Mouse (Mus musculus) stomach, postnatal 0 days (tissue): Measurements from ENCODE around the gene Gdf11. TPM values are rescaled to one million over a fixed set of nuclear protein-coding genes. Genes with fewer than 3 reads are reported as not detected.

Experiments
- ATAC-seq: fragments of 200-750 bp; cut with Nextera tagmentation; 2 replicates; pipeline ENCODE4 v1.8.0; 2017; ENCODE audit not compliant: low FRiP score, low TSS enrichment
- DNase-seq: peaks from one replicate; pipeline ENCODE4 v3.0.0-alpha.2; 2016; ENCODE audit warnings: low spot score
- H3K27ac ChIP-seq: fragments of 300-500 bp; sonication (generic); replicated peaks from 2 replicates; pipeline ENCODE4 v1.5.1; 2014; ENCODE audit warnings: mild to moderate bottlenecking, control low read depth
- H3K27me3 ChIP-seq: fragments of 300-500 bp; sonication (generic); 2 replicates; pipeline ENCODE4 v1.6.1; 2014; ENCODE audit warnings: low read length; ENCODE audit not compliant: control insufficient read depth, insufficient read depth
- H3K36me3 ChIP-seq: fragments of 300-500 bp; sonication (generic); 2 replicates; pipeline ENCODE4 v1.6.1; 2014; ENCODE audit warnings: low read length, mixed read lengths; ENCODE audit not compliant: control insufficient read depth, insufficient read depth
- H3K4me1 ChIP-seq: fragments of 300-500 bp; sonication (generic); replicated peaks from 2 replicates; pipeline ENCODE4 v1.6.1; 2014; ENCODE audit warnings: antibody characterized with exemption; ENCODE audit not compliant: control insufficient read depth, insufficient read depth
- H3K4me2 ChIP-seq: fragments of 300-500 bp; sonication (generic); replicated peaks from 2 replicates; pipeline ENCODE4 v1.6.1; 2014; ENCODE audit warnings: low read depth, mild to moderate bottlenecking, control low read depth, moderate library complexity
- H3K4me3 ChIP-seq: fragments of 300-500 bp; sonication (generic); 2 replicates; pipeline ENCODE4 v1.5.1; 2014; ENCODE audit warnings: low read depth, low read length, control low read depth
- H3K9ac ChIP-seq: fragments of 300-500 bp; sonication (generic); 2 replicates; pipeline ENCODE4 v1.6.1; 2014; ENCODE audit warnings: mild to moderate bottlenecking, low read length, control low read depth, mixed read lengths
- H3K9me3 ChIP-seq: fragments of 300-500 bp; sonication (generic); 2 replicates; pipeline ENCODE4 v1.6.1; 2016; ENCODE audit warnings: low read length; ENCODE audit not compliant: control insufficient read depth
- CTCF ChIP-seq: IDR thresholded peaks from 2 replicates; pipeline ENCODE4 v1.5.1; 2016; ENCODE audit warnings: antibody characterized with exemption, low read depth, mild to moderate bottlenecking, moderate library complexity
- EP300 ChIP-seq: optimal IDR thresholded peaks from 2 replicates; pipeline ENCODE3; 2016; ENCODE audit warnings: antibody characterized with exemption
- WGBS: fragments of 180-500 bp; shearing (Covaris S2); extraction: QIAGEN DNeasy Blood & Tissue Kit; methylation state at CpG from one replicate; pipeline ENCODE4 v1.1.7; 2014; 5-methylcytosine and 5-hydroxymethylcytosine counted together
- polyA plus RNA-seq: library from polyadenylated mRNA; unstranded; fragments of >200 nt; fragmentation: Nextera tagmentation; extraction: Ambion mirVana; gene quantifications from 2 replicates; pipeline ENCODE4 v1.2.1, GENCODE M21; 2015

Gene Gdf11
- polyA plus RNA-seq, 1 experiment from 2014 or later, result 1.6 TPM

DNA sequence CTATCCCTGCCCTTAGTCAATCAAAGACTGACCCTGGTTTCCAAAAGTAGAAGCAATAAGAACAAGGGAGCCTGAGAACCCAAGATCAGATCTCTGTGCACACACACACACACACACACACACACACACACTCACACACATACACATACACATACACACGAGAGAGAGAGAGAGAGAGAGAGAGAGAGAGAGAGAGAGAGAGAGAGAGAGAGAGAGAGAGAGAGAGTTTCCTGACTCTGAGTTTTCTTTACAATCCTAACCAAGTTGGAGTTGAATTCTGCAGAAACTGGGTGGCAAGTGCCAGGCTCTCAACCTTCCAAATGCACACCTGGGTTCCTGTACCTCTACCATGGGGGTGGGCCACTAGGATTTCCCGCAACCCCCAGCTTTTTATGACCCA, 1.7 kb downstream of the Gdf11 start:
- H3K4me2 ChIP-seq, result peak overlapping the region; percentile 74
- H3K4me1 ChIP-seq, result 0 out of 2 replicates have a peak, but pooled peaks cover 3% of the 10 kb centered on the region
- WGBS, result 44% methylated on average over 1 of the region's 2 CpGs
- ATAC-seq, result no peak
- H3K27ac ChIP-seq, result no peak overlapping the region
- H3K4me3 ChIP-seq, result no peak overlapping the region; the same call in 1 of the 2 replicates
- H3K36me3 ChIP-seq, result no peaks in the 10 kb centered on the region; the same call in 1 of the 2 replicates
- DNase-seq, result no peak
- H3K27me3 ChIP-seq, result no peaks in the 10 kb centered on the region
- no peaks in the 10 kb centered on the region for H3K9me3 ChIP-seq
- H3K9ac ChIP-seq, result no peak overlapping the region
- TF ChIP-seq CTCF (no peak), EP300 (no peak)

DNA sequence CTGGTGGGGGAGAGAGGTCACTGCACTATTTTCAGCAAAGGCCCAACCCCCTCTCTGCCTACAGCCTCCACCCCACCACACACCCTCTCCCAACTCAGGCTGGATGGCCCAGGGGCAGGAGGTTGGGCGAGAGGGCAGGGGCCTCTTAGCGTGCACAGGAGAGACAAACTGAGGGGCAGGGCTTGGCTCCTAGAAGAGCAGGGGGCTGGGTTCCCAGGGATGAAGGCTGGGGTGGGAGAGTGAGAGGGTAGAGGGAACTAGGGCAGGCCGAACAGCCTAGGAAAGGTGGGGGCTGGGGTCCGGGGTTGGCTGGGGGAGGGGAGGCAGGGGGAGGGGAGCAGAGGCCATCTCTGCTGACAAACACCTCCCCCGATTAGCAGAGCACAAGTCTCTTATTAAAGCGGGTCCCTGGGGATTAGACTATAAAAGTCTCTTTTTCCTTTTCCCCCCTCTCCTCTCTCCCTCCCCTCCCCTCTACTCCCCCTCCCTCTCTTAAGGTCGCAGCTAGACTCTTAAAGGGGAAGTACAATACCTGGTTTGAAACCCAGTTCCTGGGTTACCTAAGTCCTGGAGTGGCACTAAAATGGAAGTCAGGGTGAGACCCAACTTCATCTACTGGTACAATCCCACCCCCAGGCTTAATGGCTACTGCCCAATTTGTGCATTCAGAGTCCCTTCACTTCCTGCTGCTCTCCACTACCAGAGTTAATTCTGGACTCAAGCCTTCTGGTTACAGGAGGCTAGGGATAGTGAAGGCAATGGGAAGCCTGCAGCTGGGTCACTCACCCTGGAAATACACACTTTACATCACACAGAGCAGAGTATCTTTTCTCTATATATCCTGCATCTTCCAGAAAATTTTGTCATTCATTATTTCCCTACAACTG, 2.3 kb downstream of the Gdf11 start:
- 5% methylated on average over 5 of the region's 7 CpGs for WGBS
- peak overlapping the region; percentile 35; the same call in 1 of the 2 replicates for H3K9ac ChIP-seq

DNA sequence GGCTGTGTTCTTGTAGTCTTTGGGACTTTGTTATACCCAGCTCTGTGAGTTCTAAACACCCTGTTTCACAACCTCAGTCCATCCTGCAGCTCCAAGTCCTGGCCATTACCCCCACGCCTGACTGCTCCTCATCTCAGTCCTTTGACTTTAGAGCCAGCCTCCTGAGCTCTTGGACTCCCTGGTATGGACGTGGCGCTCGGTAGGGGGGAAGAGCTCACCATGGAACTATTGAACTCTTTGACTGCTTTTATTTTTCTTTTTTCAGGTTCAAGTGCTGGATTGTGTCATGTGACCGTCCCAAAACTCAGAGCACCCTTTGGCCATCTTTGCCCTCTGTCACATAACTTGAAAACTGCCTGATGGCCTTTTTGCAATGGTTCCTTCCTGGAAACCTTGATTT, 9.5 kb downstream of the Gdf11 start:
- H3K4me1 ChIP-seq, result no peaks in the 10 kb centered on the region
- ATAC-seq (no peak), DNase-seq (no peak)
- H3K9me3 ChIP-seq, result no peaks in the 10 kb centered on the region
- no peak overlapping the region for H3K9ac ChIP-seq
- WGBS, result 91% methylated on average over 5 of the region's 5 CpGs
- no peaks in the 10 kb centered on the region; the same call in 1 of the 2 replicates for H3K36me3 ChIP-seq
- no peak overlapping the region for H3K4me3 ChIP-seq
- no peak for TF ChIP-seq EP300
- no peak for TF ChIP-seq CTCF
- no peaks in the 10 kb centered on the region for H3K27me3 ChIP-seq
- no peak overlapping the region for H3K4me2 ChIP-seq
- H3K27ac ChIP-seq, result no peak overlapping the region

More for the DNA sequence above, 2.3 kb downstream of the Gdf11 start:
- Histone ChIP-seq H3K4me1 (0 out of 2 replicates have a peak, but pooled peaks cover 3% of the 10 kb centered on the region), H3K27ac (no peak overlapping the region), H3K4me2 (peak overlapping the region; percentile 42), H3K9me3 (no peaks in the 10 kb centered on the region), H3K4me3 (peak overlapping the region; percentile 13; the same call in 1 of the 2 replicates), H3K36me3 (no peaks in the 10 kb centered on the region; the same call in 1 of the 2 replicates), H3K27me3 (no peaks in the 10 kb centered on the region)
- ATAC-seq (no peak), DNase-seq (no peak)
- TF ChIP-seq EP300 (no peak), CTCF (no peak)

DNA sequence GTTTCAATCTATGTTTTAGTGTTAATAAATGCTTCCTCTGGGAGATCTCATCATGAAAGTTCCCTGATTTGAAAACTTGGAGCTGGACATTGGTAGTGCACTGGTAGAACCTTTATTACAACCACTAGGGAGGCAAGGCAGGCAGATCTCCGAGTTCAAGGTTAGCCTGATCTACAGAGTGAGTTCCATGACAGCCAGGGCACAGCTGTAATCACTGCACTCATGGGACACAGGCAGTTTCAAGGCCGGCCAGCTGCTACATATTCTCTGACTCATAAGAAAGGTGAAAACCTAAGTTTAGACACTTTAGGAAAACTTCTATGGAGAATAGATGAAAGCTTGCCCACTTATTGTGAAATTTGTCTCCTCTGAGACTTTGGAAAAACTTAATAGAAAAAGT, 12.7 kb downstream of the Gdf11 start:
- no peak overlapping the region for H3K4me3 ChIP-seq
- H3K27me3 ChIP-seq, result no peaks in the 10 kb centered on the region
- H3K9me3 ChIP-seq, result no peaks in the 10 kb centered on the region
- H3K9ac ChIP-seq, result no peak overlapping the region
- 85% methylated on average over 2 of the region's 2 CpGs for WGBS
- no peak for ATAC-seq
- no peaks in the 10 kb centered on the region for H3K4me1 ChIP-seq
- H3K27ac ChIP-seq, result no peak overlapping the region
- no peak overlapping the region for H3K4me2 ChIP-seq
- H3K36me3 ChIP-seq, result no peaks in the 10 kb centered on the region; the same call in 1 of the 2 replicates
- no peak for TF ChIP-seq EP300
- no peak for TF ChIP-seq CTCF
- DNase-seq, result no peak

DNA sequence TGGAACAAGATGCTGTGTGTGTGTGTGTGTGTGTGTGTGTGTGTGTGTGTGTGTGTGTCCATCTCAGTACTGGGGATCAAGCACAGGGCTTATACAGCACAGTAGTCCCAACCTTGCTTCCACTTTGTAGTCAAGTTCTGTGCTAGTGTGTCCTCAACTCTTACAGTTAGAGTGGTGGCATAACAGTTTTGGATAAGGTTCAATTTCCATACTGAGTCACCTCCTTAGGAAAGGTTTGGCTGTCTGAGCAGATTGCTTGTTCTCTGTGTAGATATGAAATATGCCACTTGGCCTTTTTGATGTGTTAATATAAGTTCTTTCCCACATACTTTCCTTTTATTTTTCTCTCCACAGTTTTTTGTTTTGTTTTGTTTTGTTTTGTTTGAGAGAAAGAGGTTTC, 13.2 kb downstream of the Gdf11 start:
- no peaks in the 10 kb centered on the region for H3K9me3 ChIP-seq
- TF ChIP-seq CTCF (no peak), EP300 (no peak)
- DNase-seq (no peak), ATAC-seq (no peak)
- H3K4me2 ChIP-seq, result no peak overlapping the region
- H3K27ac ChIP-seq, result no peak overlapping the region
- H3K4me1 ChIP-seq, result no peaks in the 10 kb centered on the region
- no peaks in the 10 kb centered on the region for H3K27me3 ChIP-seq
- H3K36me3 ChIP-seq, result no peaks in the 10 kb centered on the region; the same call in 1 of the 2 replicates
- H3K4me3 ChIP-seq, result no peak overlapping the region
- H3K9ac ChIP-seq, result no peak overlapping the region

DNA sequence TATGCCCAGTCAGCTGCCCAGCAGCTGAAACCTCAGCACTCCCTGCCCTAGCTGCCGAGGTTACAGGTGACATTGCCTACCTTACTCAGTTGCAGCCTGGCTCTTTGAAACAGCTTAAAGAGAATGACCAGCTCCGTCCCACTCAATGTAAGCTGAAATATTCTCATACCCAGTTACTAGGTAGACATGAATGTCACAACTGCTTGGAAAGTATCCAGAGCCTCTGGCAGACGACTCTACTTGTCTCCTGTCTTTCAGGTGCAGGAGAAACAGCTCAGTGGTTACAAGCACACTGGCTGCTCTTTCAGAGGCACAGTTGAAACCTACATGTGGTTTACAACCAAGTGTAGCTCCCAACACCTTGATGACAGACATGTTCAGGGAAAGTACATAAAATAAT, 21.2 kb downstream of the Gdf11 start:
- Histone ChIP-seq H3K4me2 (no peak overlapping the region), H3K27ac (no peak overlapping the region), H3K27me3 (no peaks in the 10 kb centered on the region), H3K4me3 (no peak overlapping the region), H3K4me1 (no peaks in the 10 kb centered on the region), H3K9ac (no peak overlapping the region), H3K36me3 (peaks cover 3% of the 10 kb centered on the region), H3K9me3 (no peaks in the 10 kb centered on the region)
- no peak for TF ChIP-seq EP300
- no peak for TF ChIP-seq CTCF
- DNase-seq, result no peak
- WGBS, result 79% methylated on average over 3 of the region's 3 CpGs
- ATAC-seq, result no peak
